Mouse (Mus musculus): Measurements from ENCODE around the gene Gm10409. TPM values are rescaled to one million over a fixed set of nuclear protein-coding genes. Genes with fewer than 3 reads are reported as not detected.
"Not testable (repeated sequence)": the region's sequence is repeated elsewhere in the genome, so short reads cannot be mapped to it uniquely, and the experiment has no call there.

Gm10409 gene
- polyA plus RNA-seq (2014; fragmentation: Nextera tagmentation; extraction: Ambion mirVana), result 2.7 TPM in 2 replicates

- H3K27ac ChIP-seq (ENCODE audit: low read depth, low read length); H3K27me3 ChIP-seq (ENCODE audit: control insufficient read depth, insufficient read depth, low read length); H3K36me3 ChIP-seq (ENCODE audit: control insufficient read depth, insufficient read depth, low read length); H3K9me3 ChIP-seq (ENCODE audit: control insufficient read depth, low read length); ATAC-seq (ENCODE audit: low FRiP score); H3K4me1 ChIP-seq (replicated peaks; ENCODE audit: control insufficient read depth, insufficient read depth, low read length); H3K9ac ChIP-seq (ENCODE audit: low read depth, low read length); H3K4me3 ChIP-seq (ENCODE audit: low read depth, low read length); DNase-seq (ENCODE audit: low spot score); H3K4me2 ChIP-seq (replicated peaks; ENCODE audit: low read depth, low read length): not testable (repeated sequence)
- no CpG with 5 or more reads among the region's 32 CpGs for WGBS
Observed at GRCm38 (mm10) chr14:3412314-3412713, at the start of gene Gm10409. Gene Gm10409, plus strand, starts transcription at chr14:3412614.

GRCm38 (mm10) chr14:3394793-3395192 lies 17.6 kb upstream of the Gm10409 start, which contains the start of gene Gm10413:
Gene Gm10413, plus strand, starts transcription at chr14:3395093.
- H3K27ac ChIP-seq (ENCODE audit: low read depth, low read length); ATAC-seq (ENCODE audit: low FRiP score); DNase-seq (ENCODE audit: low spot score); H3K36me3 ChIP-seq (ENCODE audit: control insufficient read depth, insufficient read depth, low read length); H3K27me3 ChIP-seq (ENCODE audit: control insufficient read depth, insufficient read depth, low read length); H3K9ac ChIP-seq (ENCODE audit: low read depth, low read length); H3K4me3 ChIP-seq (ENCODE audit: low read depth, low read length); H3K9me3 ChIP-seq (ENCODE audit: control insufficient read depth, low read length); H3K4me1 ChIP-seq (replicated peaks; ENCODE audit: control insufficient read depth, insufficient read depth, low read length); H3K4me2 ChIP-seq (replicated peaks; ENCODE audit: low read depth, low read length): not testable (repeated sequence)
- WGBS, result no CpG with 5 or more reads among the region's 2 CpGs

- DNase-seq (ENCODE audit: low spot score); ATAC-seq (ENCODE audit: low FRiP score); H3K4me1 ChIP-seq (replicated peaks; ENCODE audit: control insufficient read depth, insufficient read depth, low read length); H3K9ac ChIP-seq (ENCODE audit: low read depth, low read length); H3K4me3 ChIP-seq (ENCODE audit: low read depth, low read length); H3K4me2 ChIP-seq (replicated peaks; ENCODE audit: low read depth, low read length); H3K36me3 ChIP-seq (ENCODE audit: control insufficient read depth, insufficient read depth, low read length); H3K9me3 ChIP-seq (ENCODE audit: control insufficient read depth, low read length); H3K27ac ChIP-seq (ENCODE audit: low read depth, low read length); H3K27me3 ChIP-seq (ENCODE audit: control insufficient read depth, insufficient read depth, low read length): not testable (repeated sequence)
- no CpG with 5 or more reads among the region's 2 CpGs for WGBS
Observed at GRCm38 (mm10) chr14:3427803-3428202, 15.4 kb downstream of the Gm10409 start, which contains the start of gene Gm3005. Gene Gm3005, plus strand, starts transcription at chr14:3428103.

- not testable (repeated sequence) for DNase-seq (ENCODE audit: low spot score); H3K4me1 ChIP-seq (replicated peaks; ENCODE audit: control insufficient read depth, insufficient read depth, low read length); H3K9ac ChIP-seq (ENCODE audit: low read depth, low read length); H3K27me3 ChIP-seq (ENCODE audit: control insufficient read depth, insufficient read depth, low read length); ATAC-seq (ENCODE audit: low FRiP score); H3K27ac ChIP-seq (ENCODE audit: low read depth, low read length); H3K4me2 ChIP-seq (replicated peaks; ENCODE audit: low read depth, low read length); H3K9me3 ChIP-seq (ENCODE audit: control insufficient read depth, low read length); H3K36me3 ChIP-seq (ENCODE audit: control insufficient read depth, insufficient read depth, low read length); H3K4me3 ChIP-seq (ENCODE audit: low read depth, low read length)
- WGBS, result no CpG with 5 or more reads among the region's 3 CpGs
Observed at GRCm38 (mm10) chr14:3449079-3449478, 36.7 kb downstream of the Gm10409 start, which contains the start of gene Gm10408. Gene Gm10408, plus strand, starts transcription at chr14:3449379.

Other genes starting within 250 kb of the Gm10409 start
- gene Gm5795, start 224.4 kb upstream of the Gm10409 start, polyA plus RNA-seq (2014; fragmentation: Nextera tagmentation; extraction: Ambion mirVana), result 0.29 TPM in 1 of 2 replicates, not detected in the other
- 7.7 and 11.1 TPM in 2 replicates for gene D830030K20Rik, start 204.1 kb upstream of the Gm10409 start, polyA plus RNA-seq (2014; fragmentation: Nextera tagmentation; extraction: Ambion mirVana)
- not detected in 2 replicates for gene Gm2956, start 80.0 kb upstream of the Gm10409 start, polyA plus RNA-seq (2014; fragmentation: Nextera tagmentation; extraction: Ambion mirVana)
- not detected in 2 replicates for gene Gm10413, start 17.5 kb upstream of the Gm10409 start, polyA plus RNA-seq (2014; fragmentation: Nextera tagmentation; extraction: Ambion mirVana)
- gene Gm3005, start 15.5 kb downstream of the Gm10409 start, polyA plus RNA-seq (2014; fragmentation: Nextera tagmentation; extraction: Ambion mirVana), result 1.7 and 3.0 TPM in 2 replicates
- gene Gm10408, start 36.8 kb downstream of the Gm10409 start, polyA plus RNA-seq (2014; fragmentation: Nextera tagmentation; extraction: Ambion mirVana), result not detected in 2 replicates
- not detected in 2 replicates for gene Gm3012, start 221.9 kb downstream of the Gm10409 start, polyA plus RNA-seq (2014; fragmentation: Nextera tagmentation; extraction: Ambion mirVana)
- 2.7 TPM in 2 replicates for gene Gm3020, start 239.4 kb downstream of the Gm10409 start, polyA plus RNA-seq (2014; fragmentation: Nextera tagmentation; extraction: Ambion mirVana)

Measured in hindbrain, embryonic 11.5 days (tissue).